Mouse (Mus musculus): ENCODE data around the gene Lrrc58.

GRCm38 (mm10) chr16:37823949-37824348 is 44.2 kb upstream of the Lrrc58 start:
- no peak for TF ChIP-seq POLR2A (IDR thresholded peaks at IDR 0.05; ENCODE audit: extremely low read depth, insufficient read depth, low read length)
- no peak for TF ChIP-seq CTCF (IDR thresholded peaks at IDR 0.05; ENCODE audit: low read depth, low read length)
